Mouse (Mus musculus): ENCODE data around the gene Rnf144b. TPM values are rescaled to one million over a fixed set of nuclear protein-coding genes. Genes with fewer than 3 reads are reported as not detected.

The Rnf144b gene
- total and polyA plus RNA-seq, 3 experiments: 1.1 to 7.8 (median 4.6) TPM

DNA sequence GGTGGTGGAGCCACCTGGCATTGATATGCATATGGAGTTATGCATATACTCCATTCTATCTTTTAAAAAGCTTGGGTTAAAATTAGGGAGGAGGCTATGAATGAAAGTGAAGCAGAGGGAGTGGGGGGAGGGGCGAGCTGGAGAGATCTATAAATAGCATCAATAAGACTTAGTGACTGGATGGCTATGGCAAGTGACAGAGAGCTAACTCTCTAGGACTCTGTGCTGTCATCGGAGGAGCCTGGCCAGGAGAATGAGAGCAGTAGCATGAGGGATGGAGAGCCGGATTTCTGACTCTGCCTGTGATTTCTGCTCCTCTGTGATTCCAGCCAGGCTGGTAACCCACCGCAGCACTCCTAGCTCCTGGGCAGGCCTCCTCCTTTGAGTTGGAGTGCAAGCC is 6.6 kb downstream of the Rnf144b start:
- no peak for TF ChIP-seq GATA2 (IDR thresholded peaks at IDR 0.05; ENCODE audit: borderline replicate concordance, low read depth, low read length)
- TF ChIP-seq TAL1 (conservative IDR thresholded peaks at IDR 0.05; ENCODE audit: low read depth, low read length): no peak
- TF ChIP-seq CTCF (IDR thresholded peaks at IDR 0.05; ENCODE audit: low read depth, low read length): no peak
- TF ChIP-seq POLR2AphosphoS5 (IDR thresholded peaks at IDR 0.05; ENCODE audit: insufficient replicate concordance, low read depth, low read length): no peak
- ATAC-seq (ENCODE audit: extremely low read depth, insufficient number of reproducible peaks, low FRiP score, poor library complexity, severe bottlenecking) (no peak), DNase-seq (ENCODE audit: low spot score) (no peak)
- Histone ChIP-seq H3K4me1 (ENCODE audit: insufficient read depth, low read depth, low read length) (peaks cover 12% of the 10 kb centered on the region), H3K27me3 (ENCODE audit: insufficient read depth, low read length) (no peaks in the 10 kb centered on the region), H3K9me3 (replicated peaks) (no peaks in the 10 kb centered on the region), H3K4me3 (ENCODE audit: low read depth, low read length) (no peak overlapping the region), H3K36me3 (replicated peaks) (peaks cover 43% of the 10 kb centered on the region)

DNA sequence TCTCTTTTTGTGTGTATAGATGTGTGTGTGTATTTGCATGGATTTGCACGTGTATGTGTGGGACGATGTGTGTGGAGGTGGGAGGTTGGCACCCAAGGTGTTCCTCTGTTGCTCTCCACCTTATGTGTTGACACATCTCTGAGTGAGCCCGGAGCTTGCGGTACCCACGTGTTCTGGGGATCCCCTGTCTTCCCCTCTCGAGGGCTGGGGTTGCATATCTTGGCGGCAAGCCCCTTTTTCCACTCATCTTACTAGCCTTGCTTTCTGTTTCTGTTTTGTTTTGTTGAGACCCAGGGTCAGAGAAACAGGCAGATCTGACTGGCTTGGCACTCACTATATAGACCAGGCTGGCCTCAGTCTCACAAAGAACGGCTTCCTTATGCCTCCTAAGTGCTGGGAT is 10.6 kb downstream of the Rnf144b start:
- no peak for TF ChIP-seq GATA1 (IDR thresholded peaks at IDR 0.05; ENCODE audit: borderline replicate concordance, low read length)
- no peak for TF ChIP-seq TAL1 (conservative IDR thresholded peaks at IDR 0.05; ENCODE audit: low read depth, low read length)
- TF ChIP-seq CTCF (IDR thresholded peaks at IDR 0.05; ENCODE audit: low read depth, low read length): no peak
- TF ChIP-seq GATA2 (IDR thresholded peaks at IDR 0.05; ENCODE audit: borderline replicate concordance, low read depth, low read length): no peak
- no peak for TF ChIP-seq POLR2AphosphoS5 (IDR thresholded peaks at IDR 0.05; ENCODE audit: insufficient replicate concordance, low read depth, low read length)
- Histone ChIP-seq H3K4me1 (ENCODE audit: insufficient read depth, low read depth, low read length) (peaks cover 6% of the 10 kb centered on the region; the same call in 1 of the 2 replicates), H3K9me3 (replicated peaks) (no peaks in the 10 kb centered on the region), H3K36me3 (replicated peaks) (peaks cover 43% of the 10 kb centered on the region), H3K27me3 (ENCODE audit: insufficient read depth, low read length) (no peaks in the 10 kb centered on the region), H3K4me3 (ENCODE audit: low read depth, low read length) (no peak overlapping the region)
- no peak for ATAC-seq (ENCODE audit: extremely low read depth, insufficient number of reproducible peaks, low FRiP score, poor library complexity, severe bottlenecking)
- no peak for DNase-seq (ENCODE audit: low spot score)

DNA sequence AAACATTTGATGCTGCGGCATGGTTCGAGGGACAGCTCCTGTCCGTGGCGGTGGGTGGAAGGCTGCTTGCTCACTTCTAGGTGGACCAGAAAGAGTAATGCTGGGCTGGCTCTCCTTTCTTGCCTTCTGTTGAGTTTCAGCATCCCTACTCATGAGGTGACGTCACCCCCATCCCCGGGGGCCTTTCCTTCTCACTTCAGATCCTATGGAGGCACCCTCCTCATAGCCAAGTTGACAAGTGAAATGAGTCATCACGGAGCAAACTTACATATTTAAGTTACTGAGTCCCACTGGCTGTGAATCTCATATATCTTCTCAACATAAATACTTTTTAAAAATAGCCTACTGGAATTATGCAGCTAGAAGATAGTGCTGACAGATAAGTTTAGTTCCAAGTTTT is 12.4 kb downstream of the Rnf144b start:
- Histone ChIP-seq H3K27me3 (ENCODE audit: insufficient read depth, low read length) (no peaks in the 10 kb centered on the region), H3K4me1 (ENCODE audit: insufficient read depth, low read depth, low read length) (no peaks in the 10 kb centered on the region), H3K36me3 (replicated peaks) (peaks cover 52% of the 10 kb centered on the region), H3K4me3 (ENCODE audit: low read depth, low read length) (no peak overlapping the region), H3K9me3 (replicated peaks) (no peaks in the 10 kb centered on the region)
- ATAC-seq (ENCODE audit: extremely low read depth, insufficient number of reproducible peaks, low FRiP score, poor library complexity, severe bottlenecking) (no peak), DNase-seq (ENCODE audit: low spot score) (no peak)
- no peak for TF ChIP-seq GATA1 (IDR thresholded peaks at IDR 0.05; ENCODE audit: borderline replicate concordance, low read length)
- no peak for TF ChIP-seq CTCF (IDR thresholded peaks at IDR 0.05; ENCODE audit: low read depth, low read length)
- no peak for TF ChIP-seq GATA2 (IDR thresholded peaks at IDR 0.05; ENCODE audit: borderline replicate concordance, low read depth, low read length)
- no peak for TF ChIP-seq POLR2AphosphoS5 (IDR thresholded peaks at IDR 0.05; ENCODE audit: insufficient replicate concordance, low read depth, low read length)
- TF ChIP-seq TAL1 (conservative IDR thresholded peaks at IDR 0.05; ENCODE audit: low read depth, low read length): no peak

DNA sequence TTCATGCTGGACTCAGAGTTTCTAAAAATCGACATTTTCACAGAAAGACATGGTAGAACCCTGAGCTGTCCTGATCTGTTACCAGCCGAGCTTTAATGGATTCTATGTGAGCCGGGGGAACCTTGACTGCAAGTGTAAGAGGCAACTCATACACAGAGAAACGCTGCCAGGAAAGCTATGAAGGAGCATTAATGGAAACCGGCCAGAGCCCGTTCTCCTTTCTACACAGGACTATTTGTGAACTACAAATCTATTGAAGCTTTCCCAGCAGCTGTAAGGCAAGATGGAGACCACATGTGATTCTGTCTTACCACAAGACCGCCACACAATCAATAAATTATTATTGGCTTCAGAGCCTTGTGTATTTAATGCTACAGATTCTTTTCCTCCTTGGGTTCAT is 13.3 kb downstream of the Rnf144b start:
- TF ChIP-seq POLR2AphosphoS5 (IDR thresholded peaks at IDR 0.05; ENCODE audit: insufficient replicate concordance, low read depth, low read length): no peak
- TF ChIP-seq GATA1 (IDR thresholded peaks at IDR 0.05; ENCODE audit: borderline replicate concordance, low read length): no peak
- TF ChIP-seq TAL1 (conservative IDR thresholded peaks at IDR 0.05; ENCODE audit: low read depth, low read length): no peak
- no peak for TF ChIP-seq GATA2 (IDR thresholded peaks at IDR 0.05; ENCODE audit: borderline replicate concordance, low read depth, low read length)
- TF ChIP-seq CTCF (IDR thresholded peaks at IDR 0.05; ENCODE audit: low read depth, low read length): no peak
- no peaks in the 10 kb centered on the region for H3K27me3 ChIP-seq (ENCODE audit: insufficient read depth, low read length)
- H3K36me3 ChIP-seq (replicated peaks): peaks cover 46% of the 10 kb centered on the region
- ATAC-seq (ENCODE audit: extremely low read depth, insufficient number of reproducible peaks, low FRiP score, poor library complexity, severe bottlenecking): no peak
- no peaks in the 10 kb centered on the region for H3K4me1 ChIP-seq (ENCODE audit: insufficient read depth, low read depth, low read length)
- DNase-seq (ENCODE audit: low spot score): no peak
- no peaks in the 10 kb centered on the region for H3K9me3 ChIP-seq (replicated peaks)
- no peak overlapping the region for H3K4me3 ChIP-seq (ENCODE audit: low read depth, low read length)

DNA sequence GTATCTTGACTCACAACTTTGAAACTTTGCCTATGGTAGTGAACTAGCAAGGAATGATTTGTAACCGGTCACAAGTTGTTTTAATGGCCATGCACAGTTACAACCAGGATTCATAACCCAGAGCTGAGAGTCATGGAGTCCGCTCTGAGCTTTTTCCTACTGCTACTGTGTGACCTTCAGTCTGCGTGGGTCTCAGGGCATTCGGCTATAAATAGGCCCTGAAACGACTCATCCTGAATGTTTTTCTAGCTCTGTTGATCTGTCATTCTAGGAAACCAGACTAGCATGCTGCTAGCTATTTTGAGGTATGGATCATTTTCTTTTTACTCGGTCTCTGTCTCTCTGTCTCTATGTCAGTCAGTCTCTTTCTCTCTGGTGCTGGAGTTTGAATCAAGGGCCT is 20.3 kb downstream of the Rnf144b start:
- DNase-seq (ENCODE audit: low spot score) (no peak), ATAC-seq (ENCODE audit: extremely low read depth, insufficient number of reproducible peaks, low FRiP score, poor library complexity, severe bottlenecking) (no peak)
- Histone ChIP-seq H3K36me3 (replicated peaks) (peaks cover 33% of the 10 kb centered on the region), H3K9me3 (replicated peaks) (no peaks in the 10 kb centered on the region), H3K27me3 (ENCODE audit: insufficient read depth, low read length) (no peaks in the 10 kb centered on the region), H3K4me3 (ENCODE audit: low read depth, low read length) (no peak overlapping the region), H3K4me1 (ENCODE audit: insufficient read depth, low read depth, low read length) (peaks cover 8% of the 10 kb centered on the region; the same call in 1 of the 2 replicates)
- no peak for TF ChIP-seq CTCF (IDR thresholded peaks at IDR 0.05; ENCODE audit: low read depth, low read length)
- TF ChIP-seq GATA2 (IDR thresholded peaks at IDR 0.05; ENCODE audit: borderline replicate concordance, low read depth, low read length): no peak
- TF ChIP-seq POLR2AphosphoS5 (IDR thresholded peaks at IDR 0.05; ENCODE audit: insufficient replicate concordance, low read depth, low read length): no peak
- TF ChIP-seq GATA1 (IDR thresholded peaks at IDR 0.05; ENCODE audit: borderline replicate concordance, low read length): no peak
- no peak for TF ChIP-seq TAL1 (conservative IDR thresholded peaks at IDR 0.05; ENCODE audit: low read depth, low read length)

GRCm38 (mm10) chr13:47145939-47146338 is 23.5 kb downstream of the Rnf144b start:
- H3K27me3 ChIP-seq (ENCODE audit: insufficient read depth, low read length): no peaks in the 10 kb centered on the region
- DNase-seq (ENCODE audit: low spot score): no peak
- H3K36me3 ChIP-seq (replicated peaks): peaks cover 27% of the 10 kb centered on the region
- TF ChIP-seq TAL1 (conservative IDR thresholded peaks at IDR 0.05; ENCODE audit: low read depth, low read length) (no peak), CTCF (IDR thresholded peaks at IDR 0.05; ENCODE audit: low read depth, low read length) (no peak), GATA1 (IDR thresholded peaks at IDR 0.05; ENCODE audit: borderline replicate concordance, low read length) (no peak), POLR2AphosphoS5 (IDR thresholded peaks at IDR 0.05; ENCODE audit: insufficient replicate concordance, low read depth, low read length) (no peak), GATA2 (IDR thresholded peaks at IDR 0.05; ENCODE audit: borderline replicate concordance, low read depth, low read length) (no peak)
- ATAC-seq (ENCODE audit: extremely low read depth, insufficient number of reproducible peaks, low FRiP score, poor library complexity, severe bottlenecking): no peak
- no peak overlapping the region for H3K4me3 ChIP-seq (ENCODE audit: low read depth, low read length)
- H3K4me1 ChIP-seq (ENCODE audit: insufficient read depth, low read depth, low read length): peaks cover 18% of the 10 kb centered on the region
- no peaks in the 10 kb centered on the region for H3K9me3 ChIP-seq (replicated peaks)
